Mouse (Mus musculus): ENCODE measurements around the gene Kcnrg.

DNA sequence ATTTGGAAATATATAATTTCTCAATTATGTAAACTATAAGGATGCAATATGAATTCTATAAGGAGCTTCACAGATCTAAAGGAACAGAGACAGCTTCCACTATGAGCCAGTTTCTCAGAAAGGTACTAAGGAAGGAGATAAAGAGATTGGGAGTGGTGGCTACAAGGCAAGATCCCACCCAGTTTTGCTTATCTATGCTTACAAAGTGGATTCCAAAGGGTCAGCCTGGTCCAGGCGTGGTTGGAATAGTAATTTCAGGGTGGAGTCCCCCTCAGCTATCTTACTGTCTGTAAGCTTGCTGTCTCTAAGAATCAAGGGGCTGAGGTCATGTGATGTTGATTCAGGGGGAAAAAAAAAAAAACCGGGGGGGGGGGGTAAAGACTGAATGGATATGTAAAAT, 49.2 kb downstream of the Kcnrg start:
- TF ChIP-seq CTCF (IDR thresholded peaks at IDR 0.05) = no peak
- TF ChIP-seq POLR2A (IDR thresholded peaks at IDR 0.05; ENCODE audit: insufficient read depth, low read depth, low read length) = no peak
